Mouse (Mus musculus): ENCODE measurements at regions not wholly inside any gene's neighbourhood (a gene's known extent, or its start where the extent isn't known, plus 50 kb on each side); places are given as distances from the start of the nearest gene placed in this dataset.

DNA sequence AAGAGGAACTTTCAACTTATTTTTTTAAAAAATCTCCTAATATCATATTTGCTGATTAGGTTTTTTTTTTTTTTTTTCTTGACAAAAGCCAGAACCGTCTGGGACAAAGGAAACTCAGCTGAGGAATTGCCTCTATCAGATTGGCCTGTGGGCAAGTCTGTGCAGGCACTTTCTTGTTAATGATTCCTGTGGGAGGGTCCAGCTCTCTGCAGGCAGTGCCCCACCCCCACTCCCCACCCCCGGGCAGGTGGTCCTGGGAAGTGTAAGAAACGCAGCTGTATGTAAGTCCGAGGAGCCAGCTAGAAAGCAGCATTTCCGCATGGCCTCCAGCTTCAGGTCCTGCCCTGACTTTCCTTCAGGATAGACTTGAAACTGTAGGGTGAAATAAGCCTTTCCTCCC is 377.7 kb downstream of the Sox2 start:
- DNase-seq (ENCODE audit: low spot score): no peak

DNA sequence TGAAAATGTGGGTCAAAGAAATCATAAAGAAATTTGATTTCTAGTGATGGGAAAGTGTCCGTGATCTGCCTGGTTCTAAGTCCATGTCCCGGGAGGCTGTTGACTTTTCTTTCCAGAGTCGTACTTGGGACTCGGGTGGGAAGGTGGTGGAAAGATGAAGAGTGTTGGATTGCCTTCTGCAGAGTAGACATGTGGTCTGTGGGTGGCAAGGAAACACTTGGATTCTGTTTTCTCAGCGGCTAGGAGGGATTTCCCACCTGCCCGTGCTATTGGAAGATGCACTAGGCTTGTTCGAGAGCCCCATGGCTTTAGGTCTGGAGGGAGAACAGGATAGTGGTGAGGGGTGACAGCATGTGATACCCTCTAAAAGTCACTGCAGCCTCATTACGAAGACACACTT is 379.7 kb downstream of the Sox2 start:
- no peak for DNase-seq (ENCODE audit: low spot score)

DNA sequence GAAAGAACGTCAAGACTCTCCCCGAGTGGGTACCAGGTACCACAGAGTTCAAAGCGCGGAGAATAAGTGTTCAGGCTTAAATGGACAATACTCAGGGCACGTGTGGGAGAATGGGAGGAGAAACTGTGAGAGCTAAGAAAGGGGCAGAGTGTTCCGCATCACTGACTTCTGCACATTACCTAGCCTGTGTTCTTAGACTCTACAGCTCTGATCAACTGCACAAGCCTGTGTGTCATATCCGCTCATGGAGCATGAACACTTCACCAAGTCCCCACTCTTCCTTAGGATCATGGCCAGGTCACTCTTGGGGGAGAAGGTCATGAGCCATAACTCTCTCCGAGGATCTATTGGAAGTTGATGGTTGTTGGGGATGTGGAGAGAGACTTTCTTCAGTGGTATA is 383.4 kb downstream of the Sox2 start:
- no peak for DNase-seq (ENCODE audit: low spot score)

DNA sequence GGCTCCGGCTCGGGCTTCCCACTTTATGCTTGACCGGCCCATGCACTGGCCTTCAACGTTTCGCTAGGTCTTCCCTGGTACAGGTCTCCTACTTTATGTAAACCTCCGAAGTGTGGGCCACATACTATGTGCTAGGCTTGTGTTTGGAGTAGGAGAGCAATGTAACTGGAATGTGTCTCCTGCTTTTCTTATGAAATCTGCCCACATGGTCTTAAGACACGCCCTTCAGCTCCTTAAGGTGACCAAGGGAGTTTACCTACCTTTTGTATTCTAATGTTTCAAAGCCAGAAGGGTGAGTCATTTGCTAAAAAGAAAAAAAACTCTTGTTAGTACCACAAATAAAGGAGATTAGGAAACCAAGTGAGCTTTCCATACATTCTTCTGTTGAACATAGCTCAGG is 385.0 kb downstream of the Sox2 start:
- no peak for DNase-seq (ENCODE audit: low spot score)

DNA sequence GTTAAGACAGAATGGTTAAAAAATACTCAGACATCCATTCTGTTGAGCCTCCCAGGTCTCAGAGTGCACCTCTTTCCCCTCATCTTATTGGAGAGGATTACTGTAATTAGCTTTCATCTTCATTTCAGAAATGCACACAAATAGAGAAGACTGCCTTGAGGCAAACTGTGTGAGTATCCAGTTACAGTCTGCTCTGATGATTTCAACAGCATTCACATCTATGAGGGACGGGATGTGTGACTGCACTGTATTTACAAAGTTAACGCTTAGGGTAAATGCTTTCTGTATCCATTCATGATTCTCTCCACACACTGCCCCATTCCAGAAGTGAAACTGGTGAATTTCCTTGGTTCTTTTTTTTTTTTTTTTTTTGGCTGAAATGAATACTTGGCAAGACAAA is 393.5 kb downstream of the Sox2 start:
- DNase-seq (ENCODE audit: low spot score): no peak

DNA sequence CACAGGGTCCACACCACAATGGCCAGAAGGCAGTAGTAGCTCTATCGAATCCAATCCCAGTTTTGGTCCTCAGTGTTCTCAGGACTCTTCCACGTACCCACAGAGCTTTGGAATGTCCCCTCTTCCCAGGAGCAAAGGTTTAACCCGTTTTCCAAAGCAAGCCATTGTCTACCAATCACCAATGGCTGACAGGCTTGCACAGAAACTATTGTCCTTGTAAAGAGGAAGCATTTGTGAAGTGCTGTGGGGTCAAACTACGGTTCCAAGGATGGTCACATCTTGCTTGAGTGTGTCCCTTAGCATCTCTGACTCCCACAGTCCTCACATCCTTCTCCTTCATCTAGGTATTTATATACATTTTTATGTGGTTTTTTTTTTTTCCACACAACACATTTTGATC is 409.2 kb downstream of the Sox2 start:
- no peak for DNase-seq (ENCODE audit: low spot score)

DNA sequence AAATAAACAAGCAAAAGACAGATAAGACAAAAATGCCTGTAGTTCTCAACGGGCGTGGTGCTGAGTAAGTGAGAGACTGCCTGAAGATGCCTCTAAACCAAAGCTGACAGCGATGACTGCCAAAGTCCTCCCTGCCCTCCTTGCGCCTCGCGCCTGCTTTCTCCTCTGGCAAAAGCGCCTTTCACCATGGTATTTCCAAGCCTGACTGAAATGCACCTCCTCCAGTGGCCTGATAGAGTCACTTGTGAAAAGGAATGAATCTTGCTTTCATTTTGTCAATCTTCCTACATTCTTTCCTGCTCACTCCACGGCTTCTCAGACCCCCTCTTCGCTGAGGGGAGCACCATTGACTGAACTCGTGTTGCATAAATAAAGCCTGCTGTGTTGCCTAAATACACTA is 409.8 kb downstream of the Sox2 start:
- DNase-seq (ENCODE audit: low spot score): no peak

DNA sequence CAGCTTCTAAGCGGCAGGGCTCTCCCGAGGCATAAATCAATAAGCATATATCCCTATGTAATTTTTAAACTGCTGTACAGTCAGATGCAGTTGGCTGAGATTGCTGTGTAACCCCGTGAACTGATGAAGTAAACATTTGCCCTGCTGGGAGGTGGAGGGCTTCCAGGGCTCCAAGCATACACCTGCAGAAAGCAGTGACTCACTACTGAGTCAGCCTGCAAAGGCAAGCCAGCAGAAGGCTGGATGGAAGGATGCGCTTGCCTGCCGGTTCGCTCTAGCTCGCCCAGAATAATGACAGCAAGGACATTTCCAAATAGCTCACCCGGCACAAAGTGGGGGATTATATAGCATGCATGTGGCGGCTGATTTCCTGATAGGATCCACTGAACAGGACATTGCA is 416.6 kb downstream of the Sox2 start:
- no peak for DNase-seq (ENCODE audit: low spot score)

DNA sequence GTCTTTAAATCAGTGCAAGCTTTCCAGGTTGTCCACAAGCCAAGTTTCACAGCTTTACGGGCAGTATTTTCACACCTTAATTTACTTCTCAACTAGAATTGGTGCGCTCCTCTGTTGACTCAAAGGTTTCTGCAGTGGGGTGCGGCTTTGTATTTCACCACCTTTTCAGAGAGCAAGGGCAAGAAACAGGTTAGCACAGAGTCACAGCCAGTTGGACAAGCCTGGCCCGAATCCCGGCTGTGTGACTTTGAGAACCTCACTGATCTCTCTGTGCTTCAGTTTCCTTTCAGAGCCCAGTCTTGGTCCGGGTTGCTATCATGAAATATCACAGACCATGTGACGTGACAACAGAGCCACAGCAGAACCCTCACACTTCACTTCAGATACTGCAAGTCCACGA is 418.4 kb downstream of the Sox2 start:
- no peak for DNase-seq (ENCODE audit: low spot score)

DNA sequence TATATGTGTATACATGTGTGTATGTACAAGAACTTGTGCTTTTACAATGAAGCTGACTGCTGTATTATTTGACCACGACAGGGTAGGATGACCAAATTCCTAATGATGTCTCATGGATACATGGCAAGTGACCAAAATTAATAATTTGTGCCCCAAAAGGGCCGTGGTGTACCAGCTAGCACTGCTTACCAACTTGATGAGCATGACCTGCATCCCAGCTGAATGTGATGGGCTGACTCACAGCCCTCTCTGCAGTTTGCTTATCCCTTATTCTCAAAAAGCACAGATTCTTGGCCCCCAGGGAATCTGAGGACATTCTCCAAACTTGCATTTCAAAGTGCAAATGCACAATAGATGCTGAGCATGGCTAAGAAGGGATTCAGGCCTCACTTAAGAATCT is 420.8 kb downstream of the Sox2 start:
- no peak for DNase-seq (ENCODE audit: low spot score)

DNA sequence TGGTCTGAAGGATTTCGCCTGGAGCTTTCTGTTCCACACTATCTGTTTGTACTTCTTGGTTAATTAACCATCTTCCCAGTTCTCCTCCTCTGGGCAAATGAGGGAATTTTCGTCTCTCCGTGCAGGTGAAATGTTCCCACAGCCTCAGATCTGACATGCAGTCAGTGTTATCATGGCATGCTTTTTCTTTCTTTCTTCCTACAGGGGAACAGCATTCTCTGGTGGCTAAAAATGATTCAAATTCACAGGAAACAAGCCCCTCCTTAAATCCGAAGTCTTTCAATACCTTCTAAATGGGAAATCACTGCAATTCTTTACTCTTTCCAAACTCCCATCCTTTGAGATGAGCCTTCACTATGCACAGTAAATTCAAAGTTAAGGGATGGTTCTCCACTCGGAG is 429.7 kb downstream of the Sox2 start:
- no peak for DNase-seq (ENCODE audit: low spot score)

DNA sequence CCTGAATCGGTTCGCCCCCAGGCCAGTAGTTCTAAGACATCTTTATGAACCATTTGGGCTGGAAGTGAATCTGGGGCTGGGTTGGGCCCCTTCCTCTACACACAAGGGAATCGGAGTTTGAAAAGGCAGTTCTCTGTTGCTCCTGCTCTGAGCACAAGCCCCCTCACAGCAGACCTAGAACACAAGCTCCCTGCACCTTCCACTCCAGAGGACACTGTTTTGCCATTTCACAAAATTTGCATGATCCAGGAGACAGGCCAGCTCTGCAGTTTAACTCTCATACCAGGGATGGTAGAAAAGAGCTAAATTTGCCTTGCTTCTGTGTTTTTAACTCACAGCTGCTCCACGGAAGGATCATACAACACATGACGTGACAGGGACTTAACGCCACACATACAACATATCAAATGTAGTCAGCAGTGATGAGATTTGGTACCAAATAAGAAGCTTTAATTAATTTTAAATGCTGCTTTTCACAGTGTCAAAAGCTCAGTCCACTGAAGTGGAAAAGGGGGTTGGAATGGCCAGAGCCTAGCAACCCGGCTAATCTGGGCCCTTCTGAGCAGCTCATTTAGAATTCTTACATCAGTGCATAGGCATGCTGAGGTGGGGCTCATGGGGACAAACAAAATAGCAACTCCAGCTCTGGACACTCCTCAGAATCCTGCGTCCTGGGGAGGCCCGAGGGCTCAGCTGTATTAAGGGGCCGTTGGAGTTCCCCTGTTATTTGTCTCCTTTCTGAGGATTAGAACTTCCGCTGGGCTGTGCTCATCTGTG is 434.1 kb downstream of the Sox2 start:
- DNase-seq (ENCODE audit: low spot score): no peak

DNA sequence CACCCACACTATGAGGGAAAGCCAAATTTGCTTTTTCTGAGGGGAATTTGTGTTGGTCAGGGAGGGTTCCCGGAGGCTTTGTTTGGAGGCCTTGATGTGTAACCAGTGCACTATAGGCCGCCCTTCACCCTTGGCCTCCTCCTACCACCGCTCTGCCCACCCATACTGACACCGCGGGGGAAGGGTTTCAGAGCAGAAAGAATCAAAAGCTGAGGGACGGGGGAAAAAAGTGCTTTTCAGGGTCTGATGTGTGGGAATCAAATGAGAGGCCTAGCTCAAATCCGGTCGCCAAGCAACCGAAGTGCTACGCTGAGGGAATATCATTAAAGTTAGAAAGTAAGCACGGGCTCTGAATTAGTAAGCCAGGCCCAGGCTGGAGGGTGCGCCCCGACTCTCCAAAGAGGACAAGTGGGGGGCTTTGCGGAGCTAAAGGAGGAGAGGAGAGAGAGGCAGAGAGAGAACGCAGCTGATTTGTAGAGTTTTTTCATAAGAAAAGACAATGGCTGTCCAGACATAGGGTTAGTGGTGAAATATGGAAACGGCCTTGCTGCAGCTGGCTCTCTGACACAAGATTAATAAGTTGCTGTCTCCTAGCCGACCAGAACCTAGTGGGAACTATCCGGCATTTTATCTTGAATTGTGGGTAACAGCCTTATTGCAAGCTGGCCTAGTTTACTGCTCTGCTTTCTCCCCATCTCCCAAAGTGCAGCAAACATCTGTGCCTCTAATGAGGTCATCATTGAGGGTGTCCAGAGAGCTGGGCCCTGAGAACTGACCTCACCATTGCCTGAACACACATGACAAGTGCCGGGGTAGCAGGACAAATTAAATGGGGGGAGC is 438.3 kb downstream of the Sox2 start:
- no peak for DNase-seq (ENCODE audit: low spot score)

DNA sequence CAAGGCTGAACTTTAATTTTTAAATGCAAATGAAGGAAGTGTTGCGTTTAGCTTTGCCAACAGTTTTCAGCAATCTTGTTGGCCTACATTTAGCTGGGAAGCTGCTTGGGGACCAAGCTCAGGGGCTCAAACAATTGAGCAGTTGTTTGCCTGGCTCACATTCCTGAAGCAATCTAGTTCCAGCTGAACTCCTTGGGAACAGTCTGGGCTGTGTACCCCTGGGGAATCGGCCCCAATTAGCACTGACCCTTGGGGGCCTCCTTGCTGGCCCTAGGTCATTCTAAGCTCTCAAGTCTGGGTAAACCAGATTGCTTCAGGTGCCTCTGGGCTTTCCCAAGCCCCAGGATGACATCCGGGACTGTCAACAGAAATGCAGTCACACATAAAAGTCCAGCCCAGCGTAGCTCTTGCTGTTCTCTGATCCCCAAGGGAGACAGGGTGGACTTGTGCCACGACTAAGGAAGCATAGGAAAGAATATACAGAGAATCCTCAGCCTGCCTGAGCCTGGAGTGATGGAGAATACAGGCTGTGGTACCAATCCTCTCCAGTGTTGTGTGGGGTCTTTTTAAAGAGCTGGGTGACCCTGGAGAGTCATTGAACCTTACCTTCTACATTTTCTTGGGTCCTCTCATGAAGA is 440.4 kb downstream of the Sox2 start:
- DNase-seq (ENCODE audit: low spot score): no peak

DNA sequence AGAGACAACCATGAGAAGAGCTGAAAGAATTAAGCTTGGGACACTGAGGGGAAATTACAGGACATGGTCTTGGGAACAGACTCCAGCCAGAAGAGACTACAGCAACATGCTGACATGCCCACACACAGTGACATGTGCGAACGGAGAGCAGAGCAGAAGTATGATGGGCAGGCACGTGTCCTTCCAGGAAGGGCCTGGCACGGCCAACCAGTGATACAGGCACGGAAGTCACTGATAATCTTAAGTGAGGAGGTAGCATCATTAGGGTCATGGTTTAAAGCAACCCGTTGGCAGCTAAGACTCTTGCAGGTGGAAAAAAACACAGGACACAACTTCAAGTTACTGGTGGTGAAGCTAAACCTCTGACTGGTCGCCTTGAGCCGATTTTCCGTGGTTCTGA is 442.8 kb downstream of the Sox2 start:
- no peak for DNase-seq (ENCODE audit: low spot score)

DNA sequence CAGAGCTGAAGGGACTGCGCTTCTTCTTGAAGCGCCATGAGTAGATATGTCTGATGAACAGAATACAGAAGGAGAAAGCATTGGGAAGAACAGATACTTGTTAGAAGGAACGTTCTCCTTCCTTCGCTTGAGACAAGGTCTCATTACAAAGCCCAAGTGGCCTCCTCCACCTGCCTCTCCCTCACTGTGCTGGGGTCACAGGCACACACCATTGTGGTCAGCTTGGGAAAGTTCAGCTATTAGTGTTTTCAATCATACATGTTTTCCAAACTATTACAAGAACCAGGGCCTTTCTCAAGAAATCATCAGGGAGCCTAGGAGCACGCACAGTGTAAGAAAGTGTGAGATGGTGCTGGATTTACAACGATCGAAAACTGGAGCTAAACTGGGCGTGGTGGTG is 445.0 kb downstream of the Sox2 start:
- no peak for DNase-seq (ENCODE audit: low spot score)

DNA sequence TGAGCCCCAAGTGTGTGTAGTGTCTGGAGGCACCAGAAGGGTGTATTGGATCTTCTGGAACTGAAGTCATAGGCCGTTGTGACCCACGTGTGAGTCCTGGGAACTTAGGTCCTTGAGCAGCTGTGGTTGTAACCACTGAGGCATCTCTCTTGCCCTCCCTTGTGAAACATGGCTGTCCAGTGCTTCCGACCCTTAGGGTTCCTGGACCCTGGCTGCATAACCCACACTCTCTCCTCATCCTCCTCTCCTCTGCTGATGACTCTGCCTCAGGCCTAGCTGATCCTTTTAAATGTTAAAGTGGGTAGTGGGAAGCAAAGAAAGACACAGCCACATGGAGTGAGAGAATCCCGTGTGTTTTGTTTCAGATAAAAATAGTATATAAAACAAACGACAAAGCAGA is 446.2 kb downstream of the Sox2 start:
- no peak for DNase-seq (ENCODE audit: low spot score)

DNA sequence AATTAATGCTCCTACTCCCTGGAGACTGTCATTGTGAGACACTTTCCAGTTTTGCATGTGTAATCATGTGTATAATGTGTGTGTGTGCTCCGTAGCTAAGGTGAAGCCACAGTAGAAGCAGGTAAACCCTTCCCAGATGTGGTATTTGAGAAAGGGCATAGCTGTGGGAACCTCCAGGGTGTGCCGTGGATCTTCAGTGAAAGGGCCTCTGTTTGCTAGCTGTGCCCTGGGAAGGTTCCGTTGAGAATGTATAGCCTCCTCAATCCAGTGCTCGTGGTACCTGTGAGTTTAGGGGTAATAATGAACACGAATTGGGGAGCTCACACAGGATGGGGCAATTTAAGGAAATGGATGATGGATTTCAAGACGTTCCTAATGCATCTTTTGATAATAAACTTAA is 447.6 kb downstream of the Sox2 start:
- no peak for DNase-seq (ENCODE audit: low spot score)

DNA sequence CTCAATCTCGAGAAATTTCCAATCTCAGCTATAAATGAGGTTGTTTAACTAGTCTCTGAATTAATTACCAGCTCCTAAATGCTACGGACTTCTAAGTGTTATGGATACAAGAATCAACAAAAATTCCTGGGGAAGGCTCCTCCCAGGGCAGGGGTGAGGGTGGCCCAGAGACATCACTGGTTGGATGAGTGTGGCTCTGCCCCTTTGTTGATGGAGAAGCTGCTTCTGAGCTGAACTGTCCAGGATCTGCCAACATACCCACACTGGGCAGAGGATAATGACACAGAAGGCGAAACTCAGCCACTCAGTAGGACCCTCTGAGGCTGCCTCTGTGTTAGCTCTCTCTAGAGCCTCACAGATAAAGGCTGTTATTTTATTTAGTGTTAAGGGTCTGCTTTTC is 449.0 kb downstream of the Sox2 start:
- DNase-seq (ENCODE audit: low spot score): no peak

DNA sequence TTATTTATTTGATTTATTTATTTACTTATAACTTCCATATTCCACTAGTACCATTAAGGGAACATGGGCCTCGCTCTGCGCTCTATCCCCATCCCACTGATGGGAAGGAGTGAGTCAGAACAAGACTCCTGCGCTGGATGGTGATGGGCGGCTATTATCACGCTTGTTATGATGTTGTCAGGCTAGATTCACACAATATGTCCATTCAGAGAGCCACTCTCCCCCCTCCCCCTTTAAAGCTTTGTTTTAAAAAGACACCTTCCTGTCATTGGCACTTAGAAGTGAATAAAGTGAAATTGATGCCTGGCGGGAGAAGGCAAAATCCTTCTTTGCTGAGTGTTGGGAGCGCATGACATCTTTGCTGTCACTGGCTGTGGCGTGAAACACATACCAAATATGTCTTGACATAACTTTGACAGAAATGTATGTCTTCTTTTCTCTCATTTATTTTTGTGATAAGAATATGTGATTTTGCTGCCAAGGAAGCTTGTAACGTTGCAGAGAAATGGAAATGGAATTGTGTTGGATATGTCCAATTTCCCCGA is 449.7 kb downstream of the Sox2 start:
- no peak for DNase-seq (ENCODE audit: low spot score)

DNA sequence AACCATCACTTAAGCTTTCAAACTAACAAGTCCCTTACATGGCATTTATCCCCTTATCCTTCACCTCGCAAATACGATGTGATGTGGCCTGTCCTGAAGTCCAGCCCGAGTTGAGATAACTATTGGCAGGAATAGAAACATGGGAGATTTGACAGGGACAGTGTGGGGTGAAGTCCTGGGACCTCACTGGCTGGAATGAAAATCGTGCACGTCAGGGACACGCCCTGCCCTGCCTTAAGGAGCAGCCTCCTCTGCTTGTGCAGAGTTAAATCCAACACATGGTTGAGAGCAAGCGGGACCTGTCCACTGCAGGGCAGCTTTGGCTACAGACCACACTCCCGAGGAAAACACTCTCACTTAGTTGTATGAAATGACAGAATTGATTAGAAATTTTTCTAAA is 451.1 kb downstream of the Sox2 start:
- no peak for DNase-seq (ENCODE audit: low spot score)

DNA sequence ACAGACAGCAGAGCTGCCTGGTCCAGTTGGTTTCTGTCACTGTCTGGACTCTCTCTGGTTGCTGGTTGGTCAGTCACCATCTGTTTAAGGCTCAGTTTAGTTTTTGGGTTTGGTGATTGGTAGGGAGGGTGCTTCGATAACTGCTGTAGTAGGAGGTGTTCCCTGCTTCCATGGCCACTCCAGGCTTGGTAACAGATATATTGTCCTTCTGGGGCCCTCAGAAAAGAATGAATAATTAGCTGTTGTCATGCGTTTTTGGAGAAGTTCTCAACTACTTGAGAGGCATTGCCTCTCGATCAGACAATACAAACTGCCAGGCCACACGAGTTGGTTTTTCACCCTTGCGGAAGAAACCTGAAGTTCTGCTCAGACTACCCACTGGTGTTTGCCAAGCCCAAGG is 451.7 kb downstream of the Sox2 start:
- DNase-seq (ENCODE audit: low spot score): no peak

All from thymus, postnatal 0 days (tissue).